Mouse (Mus musculus) cerebellum, postnatal 4 days (tissue): Measurements from ENCODE around the gene Dus4l.
"Not testable (repeated sequence)": the region's sequence is repeated elsewhere in the genome, so short reads cannot be mapped to it uniquely, and the experiment has no call there.

Source experiments
- DNase-seq, 2 experiments: peaks; one replicate each; pipeline ENCODE4 v3.0.0; 2022; ENCODE audit warnings: low spot score in 2 of 2, mixed read lengths in 1 of 2

Gene Dus4l

GRCm38 (mm10) chr12:31654197-31654964 is at the start of gene Dus4l, which contains the start of gene Cog5:
Gene Dus4l, minus strand, starts transcription at chr12:31654826.
Gene Cog5, plus strand, starts transcription at chr12:31654869.
- DNase-seq, result peak; percentile 91 to 98

GRCm38 (mm10) chr12:31703904-31704303 is 49.3 kb upstream of the Dus4l start:
- no peak for DNase-seq

GRCm38 (mm10) chr12:31701411-31701810 is 46.8 kb upstream of the Dus4l start:
- DNase-seq, result no peak

- DNase-seq, result no peak
These were observed 46.2 kb upstream of the Dus4l start for GRCm38 (mm10) chr12:31700623-31701347.

GRCm38 (mm10) chr12:31693278-31693677 is 38.7 kb upstream of the Dus4l start:
- no peak for DNase-seq

GRCm38 (mm10) chr12:31686679-31687078 is 32.1 kb upstream of the Dus4l start:
- no peak for DNase-seq

- DNase-seq, result no peak
These were observed 12.6 kb upstream of the Dus4l start for GRCm38 (mm10) chr12:31667187-31667586.

- DNase-seq, result no peak
These were observed 11.4 kb upstream of the Dus4l start for GRCm38 (mm10) chr12:31665999-31666398.

GRCm38 (mm10) chr12:31656841-31657240 is 2.2 kb upstream of the Dus4l start:
- no peak for DNase-seq

- DNase-seq, result no peak
These were observed 395 bp upstream of the Dus4l start for GRCm38 (mm10) chr12:31654965-31655477.

- no peak for DNase-seq
These were observed 1.0 kb downstream of the Dus4l start for GRCm38 (mm10) chr12:31653611-31654010.

- no peak for DNase-seq
These were observed 19.4 kb downstream of the Dus4l start for GRCm38 (mm10) chr12:31635240-31635607.

GRCm38 (mm10) chr12:31634343-31635239 is 20.0 kb downstream of the Dus4l start, which contains the start of gene Bcap29:
Gene Bcap29, minus strand, starts transcription at chr12:31634658.
- DNase-seq, result peak; percentile 46 to 81

- DNase-seq, result no peak
These were observed 20.7 kb downstream of the Dus4l start for GRCm38 (mm10) chr12:31633970-31634342.

GRCm38 (mm10) chr12:31628396-31628795 is 26.2 kb downstream of the Dus4l start:
- not testable (repeated sequence) for DNase-seq

GRCm38 (mm10) chr12:31625016-31625415 is 29.6 kb downstream of the Dus4l start:
- DNase-seq, result no peak

GRCm38 (mm10) chr12:31620106-31620505 is 34.5 kb downstream of the Dus4l start:
- no peak for DNase-seq

GRCm38 (mm10) chr12:31613353-31613752 is 41.3 kb downstream of the Dus4l start:
- DNase-seq, result no peak

GRCm38 (mm10) chr12:31608138-31608537 is 46.5 kb downstream of the Dus4l start:
- no peak for DNase-seq

- no peak for DNase-seq
These were observed 49.7 kb downstream of the Dus4l start for GRCm38 (mm10) chr12:31604894-31605293.

- no peak for DNase-seq
These were observed 51.0 kb downstream of the Dus4l start for GRCm38 (mm10) chr12:31603586-31603985.

GRCm38 (mm10) chr12:31594296-31594695 is 60.3 kb downstream of the Dus4l start:
- no peak for DNase-seq
